Mouse (Mus musculus) thymus, adult 2 months (tissue): ENCODE data around the gene Aldh1b1. TPM values are rescaled to one million over a fixed set of nuclear protein-coding genes. Genes with fewer than 3 reads are reported as not detected.

ENCODE experiments used
- DNase-seq: peaks from one replicate; pipeline ENCODE4 v3.0.0; 2021
- H3K27ac ChIP-seq: fragments of 200-500 bp; 2 replicates; pipeline ENCODE4 v1.5.1; 2012; ENCODE audit warnings: low read length, control low read depth; ENCODE audit not compliant: control insufficient read depth, insufficient read depth
- H3K27me3 ChIP-seq: fragments of 200-500 bp; 2 replicates; pipeline ENCODE4 v1.6.1; 2012; ENCODE audit warnings: mild to moderate bottlenecking, low read length, moderate library complexity, mixed read lengths; ENCODE audit not compliant: control insufficient read depth, insufficient read depth
- H3K36me3 ChIP-seq: fragments of 200-500 bp; 2 replicates; pipeline ENCODE4 v1.6.1; 2012; ENCODE audit warnings: mild to moderate bottlenecking, low read length, moderate library complexity; ENCODE audit not compliant: control insufficient read depth, insufficient read depth
- H3K4me1 ChIP-seq: fragments of 200-500 bp; replicated peaks from 2 replicates; pipeline ENCODE4 v1.6.1; 2012; ENCODE audit warnings: low read length; ENCODE audit not compliant: control insufficient read depth, insufficient read depth
- H3K4me3 ChIP-seq: fragments of 200-500 bp; 2 replicates; pipeline ENCODE4 v1.5.1; 2012; ENCODE audit warnings: mild to moderate bottlenecking, low read length, control low read depth, moderate library complexity; ENCODE audit not compliant: control insufficient read depth, insufficient read depth
- CTCF ChIP-seq: fragments of 200-500 bp; IDR thresholded peaks from 2 replicates; pipeline ENCODE4 v1.5.1; 2012; ENCODE audit warnings: mild to moderate bottlenecking, control low read depth, low read length, moderate library complexity, borderline replicate concordance; ENCODE audit not compliant: control insufficient read depth, poor library complexity, insufficient read depth; ENCODE audit errors: extremely low read depth
- POLR2A ChIP-seq: fragments of 200-500 bp; IDR thresholded peaks from 2 replicates; pipeline ENCODE4 v1.6.1; 2012; ENCODE audit warnings: mild to moderate bottlenecking, low read length, control low read depth, moderate library complexity; ENCODE audit not compliant: control insufficient read depth, poor library complexity, insufficient read depth; ENCODE audit errors: extremely low read depth
- WGBS: fragments of 180-500 bp; shearing (Covaris S2); methylation state at CpG from one replicate; pipeline ENCODE4 v1.1.7; 2018; 5-methylcytosine and 5-hydroxymethylcytosine counted together
- polyA plus RNA-seq: library from polyadenylated mRNA; depleted of rRNA; stranded (reverse); fragments of >200 nt; gene quantifications from 2 replicates; pipeline ENCODE4 v1.2.3, GENCODE M21; 2012; rRNA removed

Aldh1b1 gene
- polyA plus RNA-seq, 1 experiment, result 9.6 TPM

DNA sequence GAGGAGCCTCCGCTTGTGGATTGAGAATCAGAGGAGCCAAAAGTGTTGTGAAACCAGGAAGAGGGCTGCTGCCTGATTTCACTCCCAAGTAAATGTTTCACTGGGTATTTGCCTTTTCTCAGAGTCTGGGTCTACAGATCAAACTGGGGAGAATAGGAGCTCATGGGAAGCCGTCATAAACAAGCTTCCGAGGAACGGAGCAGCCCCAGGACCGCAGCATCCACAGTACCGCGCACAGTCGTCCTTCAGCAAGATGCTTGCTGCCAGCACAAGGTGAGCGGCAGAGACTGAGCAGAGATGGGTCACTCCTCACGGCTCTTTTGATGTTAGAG is 50.0 kb downstream of the Aldh1b1 start:
- no peak for DNase-seq
- Histone ChIP-seq H3K36me3 (no peaks in the 10 kb centered on the region), H3K4me1 (no peaks in the 10 kb centered on the region), H3K27ac (no peak overlapping the region), H3K27me3 (no peaks in the 10 kb centered on the region), H3K4me3 (no peak overlapping the region)
- WGBS, result 71% methylated on average over 10 of the region's 10 CpGs
- TF ChIP-seq POLR2A (no peak), CTCF (no peak)

DNA sequence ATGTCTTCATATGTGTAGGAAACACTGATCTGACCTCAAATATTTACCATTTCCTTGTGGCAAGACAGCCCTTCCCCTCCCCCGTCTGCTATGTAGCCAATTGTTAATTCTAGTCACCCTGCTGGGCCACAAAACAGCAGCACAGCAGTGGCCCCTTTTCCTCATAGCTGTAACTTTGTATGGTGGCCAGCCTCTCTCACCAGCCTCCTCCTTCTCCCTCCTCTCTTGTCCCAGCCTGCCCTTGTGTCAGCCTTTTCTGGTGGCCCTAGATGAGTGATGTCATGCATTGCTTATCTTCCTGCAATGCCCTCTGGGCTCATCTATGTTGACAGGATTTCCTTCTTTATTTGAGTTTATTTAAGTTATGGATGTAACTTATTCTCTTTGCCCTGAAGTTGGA is 50.6 kb downstream of the Aldh1b1 start:
- 84% methylated on average over 1 of the region's 1 CpGs for WGBS
- Histone ChIP-seq H3K27ac (no peak overlapping the region), H3K4me1 (no peaks in the 10 kb centered on the region), H3K27me3 (no peaks in the 10 kb centered on the region), H3K36me3 (no peaks in the 10 kb centered on the region), H3K4me3 (no peak overlapping the region)
- DNase-seq, result no peak
- TF ChIP-seq POLR2A (no peak), CTCF (no peak)

DNA sequence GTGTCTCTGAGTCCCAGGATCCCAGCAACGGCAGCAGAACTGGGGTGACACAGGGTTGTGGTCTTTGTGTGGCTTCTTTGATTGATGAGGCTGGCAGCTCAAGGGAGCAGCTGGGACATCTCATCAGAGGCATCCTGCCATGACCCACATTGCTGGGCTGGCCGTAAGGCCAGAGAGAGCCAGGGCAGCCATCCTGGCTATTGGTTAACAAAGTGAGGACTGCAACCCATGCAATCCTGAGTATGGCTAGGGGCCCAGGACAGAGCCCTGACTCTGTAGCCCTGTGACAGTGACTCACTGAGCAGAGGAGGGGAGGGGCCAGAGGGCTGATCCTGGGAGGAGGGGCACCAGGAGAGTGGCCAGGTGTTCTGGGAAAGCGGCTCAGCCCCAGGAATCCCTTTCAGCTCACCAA is 52.8 kb downstream of the Aldh1b1 start:
- WGBS, result 35% methylated on average over 3 of the region's 3 CpGs
- Histone ChIP-seq H3K4me1 (no peaks in the 10 kb centered on the region), H3K27me3 (no peaks in the 10 kb centered on the region), H3K36me3 (no peaks in the 10 kb centered on the region), H3K4me3 (no peak overlapping the region), H3K27ac (no peak overlapping the region)
- TF ChIP-seq POLR2A, result no peak
- TF ChIP-seq CTCF, result no peak
- no peak for DNase-seq

DNA sequence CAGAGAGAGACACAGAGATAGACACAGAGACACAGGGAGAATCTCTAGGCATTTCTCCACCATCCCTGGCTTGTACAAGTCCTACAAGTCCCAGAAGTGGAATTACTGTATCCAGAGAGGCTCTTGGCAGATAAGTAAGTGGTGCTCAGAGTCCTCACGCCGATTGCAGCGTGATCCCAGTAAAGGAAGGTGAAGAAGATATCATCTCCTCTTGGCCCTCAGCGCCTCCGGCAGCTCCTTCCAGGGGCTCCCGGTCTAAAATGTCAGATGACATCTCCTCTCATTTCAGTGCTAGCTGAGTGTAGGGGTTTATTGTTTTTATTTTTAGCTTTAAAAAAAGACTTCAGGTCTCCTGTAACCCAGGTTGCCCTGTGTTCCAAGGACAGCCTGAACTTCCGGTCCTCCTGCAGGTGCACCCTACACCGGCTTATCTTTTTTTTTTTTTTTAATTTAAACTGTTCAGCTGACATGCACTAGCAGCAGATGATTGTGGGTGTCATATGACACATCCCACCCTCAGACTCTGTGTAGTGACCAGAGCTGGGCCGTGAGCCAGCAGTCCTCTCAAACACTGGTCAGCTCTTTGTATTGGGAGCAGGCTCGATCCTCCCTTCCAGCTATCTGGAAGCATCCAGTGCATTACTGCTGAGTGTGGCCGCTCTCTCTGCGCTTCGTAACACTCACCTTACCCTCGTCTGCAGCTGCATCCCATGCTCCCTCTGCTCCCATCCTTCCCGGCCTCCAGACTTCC is 54.8 kb downstream of the Aldh1b1 start:
- H3K4me3 ChIP-seq, result no peak overlapping the region
- H3K27ac ChIP-seq, result no peak overlapping the region; the same call in 1 of the 2 replicates
- TF ChIP-seq POLR2A (no peak), CTCF (no peak)
- no peaks in the 10 kb centered on the region for H3K27me3 ChIP-seq
- 90% methylated on average over 15 of the region's 15 CpGs for WGBS
- H3K36me3 ChIP-seq, result no peaks in the 10 kb centered on the region
- DNase-seq, result no peak
- H3K4me1 ChIP-seq, result no peaks in the 10 kb centered on the region

Other genes starting within 250 kb of the Aldh1b1 start
- 0.15 and 0.27 TPM in 2 replicates for gene Igfbpl1, start 27.9 kb downstream of the Aldh1b1 start, polyA plus RNA-seq
- gene Stra6l, start 49.6 kb downstream of the Aldh1b1 start, polyA plus RNA-seq, result 1.3 and 1.7 TPM in 2 replicates
- gene Ccdc180, start 91.3 kb downstream of the Aldh1b1 start, polyA plus RNA-seq, result 0.05 TPM in 1 of 2 replicates, not detected in the other
- 4.3 and 5.0 TPM in 2 replicates for gene Tdrd7, start 166.3 kb downstream of the Aldh1b1 start, polyA plus RNA-seq
- gene Tmod1, start 239.9 kb downstream of the Aldh1b1 start, polyA plus RNA-seq, result 0.92 and 3.6 TPM in 2 replicates